Mouse (Mus musculus) CD4-positive, CD25-positive, alpha-beta regulatory T cell, adult 4 months (primary cell): ENCODE measurements around the gene Gm5134. TPM values are rescaled to one million over a fixed set of nuclear protein-coding genes. Genes with fewer than 3 reads are reported as not detected.

Experiments used
- ATAC-seq: one replicate; pipeline ENCODE4 v1.8.0; 2017
- polyA plus RNA-seq, 2 experiments: library from polyadenylated mRNA; unstranded; fragments of 100-300 nt; shearing (Covaris generic); gene quantifications; one replicate each; pipeline ENCODE4 v1.2.1; 2017

Gm5134 gene
- polyA plus RNA-seq, 2 experiments from 2014 or later, result 0.55 to 1.1 TPM

GRCm38 (mm10) chr10:75939481-75940234 lies 14.7 kb upstream of the Gm5134 start:
- no peak for ATAC-seq

DNA sequence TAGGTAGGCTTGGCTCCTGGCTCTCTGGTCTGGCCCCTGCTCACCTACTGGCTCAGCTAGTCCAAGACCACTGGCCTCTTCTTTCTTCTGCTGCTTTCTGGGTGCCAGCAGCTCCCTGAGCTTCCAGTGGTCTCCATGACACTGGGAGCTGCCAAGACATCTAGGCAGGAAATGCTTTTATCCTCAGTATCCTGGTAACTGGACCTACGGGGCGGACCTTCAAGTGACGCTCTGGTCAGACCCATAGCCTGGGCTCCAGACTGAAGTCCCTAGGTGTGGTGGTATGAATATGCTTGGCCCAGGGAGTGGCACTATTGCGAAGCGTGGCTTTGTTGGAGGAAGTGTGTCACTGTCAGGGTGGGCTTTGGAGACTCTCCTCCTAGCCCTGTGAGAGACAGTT lies 13.8 kb upstream of the Gm5134 start, which contains the start of gene Gm867:
TSS of gene Gm867 (minus strand) at position 153 of the 400 bp plus-strand sequence.
- ATAC-seq, result no peak

DNA sequence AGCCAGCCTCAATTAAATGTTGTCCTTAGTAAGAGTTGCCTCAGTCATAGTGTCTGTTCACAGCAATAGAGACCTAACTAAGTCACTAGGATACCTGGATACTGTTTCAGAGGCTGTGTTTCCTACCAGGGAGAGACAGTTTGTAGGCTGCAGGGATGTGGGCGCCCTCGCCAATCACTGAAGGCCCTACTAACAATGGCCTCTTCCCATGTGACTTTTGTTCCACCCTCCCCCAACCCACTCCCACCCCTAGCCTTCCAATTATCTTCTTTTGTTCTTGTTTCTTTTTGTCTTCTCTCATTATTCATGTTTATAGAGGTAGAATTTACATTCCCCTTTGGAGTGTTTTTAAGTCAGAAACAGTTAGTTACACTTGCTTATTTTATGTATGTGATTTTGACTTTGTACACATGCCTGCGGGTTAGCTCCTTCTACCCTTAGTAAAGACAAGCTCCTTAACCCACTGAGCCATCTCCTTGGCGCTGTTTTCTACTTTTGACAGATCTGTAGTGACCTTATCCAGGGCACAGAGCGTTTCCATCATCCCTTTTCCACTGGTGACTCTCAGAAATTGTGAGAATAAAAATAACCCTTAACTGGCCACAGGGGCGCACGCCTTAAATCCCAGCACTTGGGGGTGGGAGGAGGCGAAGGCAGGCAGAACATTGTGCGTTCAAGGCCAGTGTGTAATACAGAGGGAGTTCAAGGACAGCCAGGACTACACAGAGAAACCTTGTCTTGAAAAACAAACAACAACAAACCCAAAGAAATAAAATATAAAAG lies 13.1 kb upstream of the Gm5134 start:
- ATAC-seq, result no peak

DNA sequence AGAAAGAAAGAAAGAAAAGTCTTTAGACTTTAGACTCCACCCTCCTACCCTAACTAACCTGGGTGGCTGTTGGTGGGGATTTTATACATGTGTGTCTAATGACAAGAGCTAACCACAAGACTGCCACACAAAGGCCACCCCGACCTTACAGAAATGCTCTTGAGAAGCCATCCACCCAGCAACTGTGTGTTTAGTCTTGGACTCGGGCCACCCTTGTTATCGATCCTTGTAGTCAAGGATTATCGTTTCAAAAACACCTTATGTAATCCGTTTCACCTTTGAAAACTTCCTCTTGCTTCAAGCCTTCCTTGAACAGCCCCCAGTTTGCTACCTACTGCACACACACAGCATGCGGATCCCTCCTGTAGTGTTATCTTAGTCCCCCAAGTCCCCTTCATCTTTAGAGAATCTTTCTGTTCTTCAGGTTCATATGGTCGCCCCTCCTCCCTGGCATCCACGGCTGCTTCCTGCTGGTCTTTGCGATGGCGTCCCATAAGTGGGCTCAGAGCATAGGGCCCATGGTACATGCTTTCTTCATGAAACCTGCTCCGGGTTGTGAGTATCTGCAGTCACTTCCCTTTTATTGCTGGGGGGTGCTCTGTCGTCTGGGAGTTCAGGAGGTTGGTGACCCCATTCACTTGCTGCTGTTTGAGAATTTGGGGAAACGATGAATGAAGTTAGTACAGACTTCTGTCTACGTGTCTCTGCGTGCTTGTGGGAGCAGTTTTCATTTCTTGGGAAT lies 11.4 kb upstream of the Gm5134 start, which contains the start of gene Vpreb3:
TSS of gene Vpreb3 (plus strand) at position 322 of the 742 bp plus-strand sequence.
- peak; percentile 35 for ATAC-seq

- ATAC-seq, result no peak
These were observed 10.1 kb upstream of the Gm5134 start for GRCm38 (mm10) chr10:75944066-75944772.

DNA sequence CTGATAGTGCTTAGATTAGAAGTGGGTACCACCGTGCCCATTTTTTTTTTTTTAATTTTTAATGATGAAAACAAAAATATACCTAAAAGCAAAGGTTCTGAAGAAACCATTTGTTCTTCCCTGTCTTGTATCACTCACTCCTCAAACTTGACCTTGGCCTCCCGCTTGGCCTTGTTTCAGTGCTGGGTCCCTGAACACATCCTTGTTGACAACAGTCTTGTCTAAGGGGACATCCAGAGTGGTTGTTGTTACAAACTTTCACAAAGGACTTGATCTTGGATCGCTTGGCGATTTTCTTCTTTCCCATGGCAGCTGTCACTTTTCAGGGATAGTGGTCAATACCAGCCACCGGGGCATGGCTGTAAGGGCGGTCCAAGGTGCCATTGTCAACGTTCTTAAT lies 9.1 kb upstream of the Gm5134 start:
- ATAC-seq, result no peak

DNA sequence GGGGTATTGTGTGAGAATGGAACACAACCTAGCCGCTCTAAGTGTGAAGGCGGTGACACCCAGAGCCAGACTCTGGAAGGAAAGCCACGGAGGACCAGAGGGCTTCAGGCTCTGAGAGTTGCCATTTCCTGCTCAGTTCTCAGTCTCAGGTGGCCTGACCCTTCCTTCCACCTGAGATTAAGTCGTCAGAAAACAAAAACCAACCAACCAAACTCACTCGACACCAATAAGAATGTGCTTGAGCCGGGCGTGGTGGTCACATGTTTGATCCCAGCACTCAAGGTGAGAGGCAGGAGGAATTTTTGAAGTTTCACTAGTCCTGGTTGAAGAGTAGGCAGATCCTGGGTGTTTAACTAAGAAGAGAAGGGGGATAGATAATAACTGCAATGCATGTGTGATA lies 8.4 kb upstream of the Gm5134 start:
- ATAC-seq, result no peak

DNA sequence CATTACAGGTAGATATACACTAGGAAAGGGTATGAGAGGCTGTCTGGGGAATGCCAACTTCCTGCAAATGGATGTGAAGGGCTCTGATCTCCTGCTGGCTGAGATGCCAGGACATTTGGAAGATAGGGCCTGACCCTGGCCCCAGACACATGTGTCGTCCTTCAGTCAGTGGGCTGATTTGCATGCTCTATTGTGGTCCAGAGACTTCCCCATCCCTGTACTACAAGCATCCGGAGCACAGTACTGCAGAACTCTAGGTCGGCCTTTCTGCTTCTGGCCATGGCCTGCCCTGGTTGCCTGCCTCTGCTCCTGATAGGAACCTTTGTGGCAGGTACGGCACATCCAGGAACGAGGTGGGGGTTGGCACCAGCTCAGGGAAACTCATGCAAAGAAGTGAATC lies 6.2 kb upstream of the Gm5134 start:
- no peak for ATAC-seq

GRCm38 (mm10) chr10:75949053-75950045 lies 5.0 kb upstream of the Gm5134 start:
- ATAC-seq, result no peak

DNA sequence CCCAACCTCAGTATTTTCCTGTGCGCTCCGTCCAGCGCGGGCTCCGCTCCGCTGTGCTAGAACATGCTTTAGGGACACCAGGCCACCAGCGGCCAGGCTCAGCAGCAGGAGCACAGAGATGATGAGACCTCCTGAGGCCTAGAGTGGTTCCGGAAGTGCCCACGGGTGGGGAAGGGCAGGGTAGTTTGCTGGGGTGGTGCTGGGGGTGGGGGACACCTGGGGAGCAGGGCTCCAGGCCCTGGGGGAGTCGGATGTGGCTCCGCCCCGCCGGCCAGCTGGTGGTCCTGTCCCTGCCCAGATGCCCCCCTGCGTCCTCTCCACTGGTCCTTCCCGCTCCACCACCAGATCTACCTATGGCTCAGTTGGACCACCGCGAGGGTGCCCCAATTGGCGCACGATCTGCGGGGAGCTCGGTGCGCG lies 3.5 kb upstream of the Gm5134 start:
- ATAC-seq, result no peak

- ATAC-seq, result peak; percentile 77
These were observed 2.8 kb upstream of the Gm5134 start for GRCm38 (mm10) chr10:75951424-75952050.

GRCm38 (mm10) chr10:75973846-75974245 lies 19.5 kb downstream of the Gm5134 start:
- ATAC-seq, result no peak

GRCm38 (mm10) chr10:75975216-75975615 lies 20.9 kb downstream of the Gm5134 start:
- ATAC-seq, result peak; percentile 84

DNA sequence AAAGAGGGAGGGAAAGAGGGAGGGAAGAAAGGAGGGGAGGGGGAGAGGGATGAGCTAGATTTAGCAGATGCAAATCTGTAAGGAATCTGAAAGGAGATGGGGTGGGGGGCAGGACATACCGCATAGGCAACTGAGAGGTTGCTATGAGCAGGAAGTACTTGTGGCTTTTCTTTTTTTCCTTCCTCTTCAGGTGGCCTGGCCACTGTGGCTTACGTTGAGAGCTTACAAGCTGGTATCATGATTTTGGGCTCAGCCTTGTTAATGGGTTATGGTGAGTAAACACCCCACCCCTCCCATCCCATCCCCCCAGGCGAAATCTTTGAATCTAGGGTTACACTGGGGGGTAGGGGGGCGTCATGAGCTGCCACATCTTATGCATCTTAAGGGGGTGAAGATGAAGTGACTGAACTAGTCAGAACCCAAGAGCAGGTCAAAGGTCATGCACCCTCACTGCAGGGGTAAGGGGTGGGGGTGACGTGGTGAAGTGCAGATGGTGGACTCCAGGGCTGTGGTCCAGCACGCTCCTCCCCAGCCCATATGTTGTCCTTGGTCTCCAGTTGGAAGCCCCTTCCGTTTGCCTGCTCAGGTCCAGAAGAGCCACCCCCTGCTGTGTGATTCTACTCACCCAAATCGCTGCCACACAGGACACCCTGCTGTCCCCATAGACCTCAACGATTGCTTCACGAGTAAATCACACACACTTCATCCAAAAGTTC lies 24.0 kb downstream of the Gm5134 start:
- ATAC-seq, result peak; percentile 82

DNA sequence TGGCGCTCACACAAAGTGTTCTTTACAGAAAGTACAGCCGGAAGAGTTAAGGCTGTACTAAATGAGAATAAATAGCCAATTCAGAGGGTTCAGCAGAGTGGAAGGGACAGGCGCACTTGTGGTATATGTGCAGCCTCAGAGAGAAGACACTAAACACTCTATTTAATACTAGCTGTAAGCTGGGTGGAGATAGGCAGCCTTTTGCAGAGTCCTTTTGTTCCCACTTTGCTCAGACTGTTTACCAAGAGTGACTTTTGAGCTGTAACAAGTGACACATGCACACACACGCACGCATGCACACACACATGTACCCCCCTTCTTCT lies 24.5 kb downstream of the Gm5134 start:
- no peak for ATAC-seq

GRCm38 (mm10) chr10:75979432-75979831 lies 25.1 kb downstream of the Gm5134 start:
- no peak for ATAC-seq

- no peak for ATAC-seq
These were observed 36.2 kb downstream of the Gm5134 start for GRCm38 (mm10) chr10:75990430-75991042.

DNA sequence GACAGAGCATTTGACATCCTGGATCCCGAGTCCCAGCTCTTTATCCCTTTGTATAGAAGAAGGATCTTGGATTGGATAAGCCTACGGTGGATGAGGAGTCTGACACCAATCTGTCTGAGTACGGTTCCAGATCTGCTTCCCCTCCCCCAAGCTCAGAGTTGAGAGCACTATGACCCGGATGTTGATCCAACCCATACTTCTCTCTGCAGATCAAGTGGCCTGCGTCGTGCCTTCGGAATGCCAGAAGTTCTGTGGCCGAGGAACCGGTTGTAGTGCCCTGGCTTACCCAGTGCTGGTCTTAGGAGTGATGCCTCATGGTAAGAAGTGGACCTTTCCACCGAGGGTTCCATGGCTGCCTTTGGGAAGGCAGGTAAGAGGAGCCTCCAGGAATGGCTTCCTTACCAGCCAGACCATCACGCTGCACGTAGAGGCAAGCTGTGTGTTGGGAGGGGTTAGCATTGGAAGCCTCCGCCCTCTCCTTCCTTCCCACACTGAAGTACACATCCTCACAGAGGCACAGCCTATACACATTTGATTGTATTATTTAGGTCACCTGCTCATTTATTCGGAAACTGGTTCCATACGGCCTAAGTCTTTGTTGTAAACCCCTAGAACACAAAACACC lies 39.4 kb downstream of the Gm5134 start:
- no peak for ATAC-seq
